Mouse (Mus musculus): ENCODE data around the gene Krt8. TPM values are rescaled to one million over a fixed set of nuclear protein-coding genes. Genes with fewer than 3 reads are reported as not detected.
A peak's percentile ranks its signal among the peaks of the same experiment; 100 is the strongest.

The Krt8 gene
- total and polyA plus RNA-seq, 3 experiments, result 0.69 to 0.93 TPM; not detected in 1

DNA sequence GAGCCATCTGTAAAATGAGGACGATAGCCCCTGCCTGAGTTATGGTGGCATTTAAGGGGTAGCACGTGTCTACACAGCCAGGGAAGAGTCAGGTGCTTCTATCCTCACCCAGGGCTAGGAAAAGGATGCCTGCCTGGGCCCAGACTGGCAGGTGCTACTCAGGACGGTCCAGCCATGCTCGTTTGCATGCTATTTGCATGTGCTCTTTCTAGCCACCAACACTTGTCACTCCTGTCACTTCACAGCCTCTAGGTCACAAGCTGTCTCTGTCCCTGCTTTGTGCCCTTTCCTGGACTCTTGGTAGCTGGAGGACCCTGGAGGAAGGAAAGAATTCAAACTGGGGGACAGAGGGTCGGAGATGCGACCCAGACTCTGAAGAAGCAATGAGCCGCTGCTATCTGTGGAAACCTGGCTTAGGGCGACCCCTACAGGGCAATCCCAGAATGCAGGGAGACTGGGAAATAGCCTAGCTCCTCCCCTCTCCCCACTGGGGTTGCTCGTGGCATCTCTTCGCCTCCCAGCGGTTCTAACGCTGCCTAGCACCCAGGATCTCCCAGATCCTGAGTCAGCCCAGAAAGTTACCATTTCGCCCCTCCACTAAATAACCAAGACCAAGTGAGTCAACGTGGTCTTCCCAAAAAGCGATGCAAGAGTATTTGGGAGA is 30.7 kb downstream of the Krt8 start:
- peaks cover 17 to 41% of the 10 kb centered on the region in 2 experiments for H3K4me1 ChIP-seq (ENCODE audit: control insufficient read depth in 1 of 2, insufficient read depth in 2 of 2, low read length in 2 of 2)
- peak overlapping the region; percentile 4 to 29; a peak in 1 of 4 replicates for H3K4me3 ChIP-seq (ENCODE audit: control insufficient read depth in 1 of 2, insufficient read depth in 1 of 2, low read depth in 2 of 2, low read length in 2 of 2)
- H3K9ac ChIP-seq (ENCODE audit: control insufficient read depth, low read depth, low read length, poor library complexity, severe bottlenecking), result peak overlapping the region; percentile 44
- no peak overlapping the region for H3K27ac ChIP-seq (ENCODE audit: control insufficient read depth, low read depth, low read length)
- no peaks in the 10 kb centered on the region for H3K9me3 ChIP-seq (replicated peaks; ENCODE audit: insufficient read depth, low read length)
- H3K27me3 ChIP-seq (ENCODE audit: control insufficient read depth in 1 of 2, insufficient read depth in 2 of 2, low read length in 2 of 2), result peaks cover 0 to 2% of the 10 kb centered on the region in 2 experiments; a peak in 1 of 4 replicates
- peaks cover 0 to 34% of the 10 kb centered on the region in 2 experiments; a peak in 2 of 4 replicates for H3K36me3 ChIP-seq (ENCODE audit: control insufficient read depth in 1 of 2, insufficient read depth in 2 of 2, low read length in 2 of 2)
- DNase-seq (ENCODE audit: low read depth, low spot score), result peak; percentile 96
- no peaks in the 10 kb centered on the region; the same call in 1 of the 2 replicates for H3K79me2 ChIP-seq (ENCODE audit: control insufficient read depth, insufficient read depth, low read length, poor library complexity)
- TF ChIP-seq USF1 (IDR thresholded peaks at IDR 0.05; ENCODE audit: low read depth, low read length) (no peak), HCFC1 (IDR thresholded peaks at IDR 0.05; ENCODE audit: low read depth, low read length) (peak; percentile 27), NRF1 (IDR thresholded peaks at IDR 0.05; ENCODE audit: insufficient read depth, low read depth, low read length, poor library complexity, severe bottlenecking) (no peak), POLR2A (IDR thresholded peaks at IDR 0.05; ENCODE audit: control insufficient read depth in 1 of 2, insufficient read depth in 1 of 2, low read depth in 1 of 2, low read length in 2 of 2, poor library complexity in 1 of 2) (no peak; a peak in 1 of 4 replicates), GABPA (IDR thresholded peaks at IDR 0.05; ENCODE audit: low read depth, low read length) (no peak), ZC3H11A (IDR thresholded peaks at IDR 0.05; ENCODE audit: low read depth, low read length) (peak; percentile 71), UBTF (IDR thresholded peaks at IDR 0.05; ENCODE audit: borderline replicate concordance, insufficient read depth, low read depth, low read length) (no peak), EP300 (IDR thresholded peaks at IDR 0.05; ENCODE audit: low read depth in 1 of 2, low read length in 2 of 2) (no peak), MAZ (IDR thresholded peaks at IDR 0.05; ENCODE audit: low read depth, low read length) (peak; percentile 56; the same call in 1 of the 2 replicates), RAD21 (IDR thresholded peaks at IDR 0.05; ENCODE audit: low read depth, low read length) (peak; percentile 98), ZKSCAN1 (IDR thresholded peaks at IDR 0.05; ENCODE audit: low read depth, low read length) (no peak), MEF2A (IDR thresholded peaks at IDR 0.05; ENCODE audit: extremely low read depth, insufficient replicate concordance, low read depth, low read length, poor library complexity, severe bottlenecking) (no peak), MYB (IDR thresholded peaks at IDR 0.05; ENCODE audit: low read depth, low read length) (no peak), GATA1 (IDR thresholded peaks at IDR 0.05; ENCODE audit: low read depth, low read length) (peak; percentile 33; the same call in 1 of the 2 replicates), USF2 (IDR thresholded peaks at IDR 0.05; ENCODE audit: borderline replicate concordance in 1 of 2, insufficient read depth in 1 of 2, low read depth in 1 of 2, low read length in 2 of 2) (no peak), POLR2AphosphoS5 (IDR thresholded peaks at IDR 0.05; ENCODE audit: borderline replicate concordance, low read depth, low read length) (no peak), CHD1 (IDR thresholded peaks at IDR 0.05; ENCODE audit: low read depth, low read length) (no peak), TBP (IDR thresholded peaks at IDR 0.05; ENCODE audit: low read depth, low read length) (no peak), TAL1 (IDR thresholded peaks at IDR 0.05; ENCODE audit: low read length) (no peak), MAFK (IDR thresholded peaks at IDR 0.05; ENCODE audit: borderline replicate concordance, low read depth, low read length) (no peak), ELF1 (IDR thresholded peaks at IDR 0.05; ENCODE audit: low read depth, low read length) (no peak), ZNF384 (IDR thresholded peaks at IDR 0.05; ENCODE audit: low read depth, low read length) (no peak), BHLHE40 (IDR thresholded peaks at IDR 0.05; ENCODE audit: borderline replicate concordance, low read depth, low read length) (no peak), SIN3A (IDR thresholded peaks at IDR 0.05; ENCODE audit: low read length) (peak; percentile 48; the same call in 1 of the 2 replicates), POLR2AphosphoS2 (IDR thresholded peaks at IDR 0.05; ENCODE audit: low read length) (no peak), MYC (IDR thresholded peaks at IDR 0.05; ENCODE audit: low read depth, low read length) (0 out of 2 replicates have a peak, but pooled peaks have one; percentile 54), RCOR1 (IDR thresholded peaks at IDR 0.05; ENCODE audit: low read depth, low read length) (no peak), MAX (IDR thresholded peaks at IDR 0.05; ENCODE audit: low read length) (no peak), NELFE (IDR thresholded peaks at IDR 0.05; ENCODE audit: low read depth, low read length) (no peak), ZMIZ1 (IDR thresholded peaks at IDR 0.05; ENCODE audit: low read depth, low read length) (peak; percentile 27; the same call in 1 of the 2 replicates), SMC3 (IDR thresholded peaks at IDR 0.05; ENCODE audit: low read depth, low read length) (peak; percentile 90), TCF12 (IDR thresholded peaks at IDR 0.05; ENCODE audit: low read depth, low read length) (no peak), ETS1 (IDR thresholded peaks at IDR 0.05; ENCODE audit: low read depth, low read length) (no peak), E2F4 (IDR thresholded peaks at IDR 0.05; ENCODE audit: borderline replicate concordance, low read depth, low read length) (no peak), KAT2A (conservative IDR thresholded peaks at IDR 0.05; ENCODE audit: low read depth, low read length) (no peak), CTCF (IDR thresholded peaks at IDR 0.05 in 2 of 3, conservative IDR thresholded peaks at IDR 0.05 in 1 of 3; ENCODE audit: control insufficient read depth in 1 of 3, insufficient read depth in 1 of 3, low read depth in 2 of 3, low read length in 3 of 3, poor library complexity in 1 of 3, severe bottlenecking in 1 of 3) (peak; percentile 98 to 99 (median 99))

Measured in MEL (cell line).